ENCODE assay signal across 16 mouse cellular contexts in genomic region chr6:136449930-136450329, GRCm38 (mm10). TPM values are rescaled to one million over a fixed set of nuclear protein-coding genes. Genes with fewer than 3 reads are reported as not detected.
DNase-seq lines count a peak whose midpoint lies in the region; ATAC-seq and TF ChIP-seq lines count a peak whose summit lies in the region.
"Had no signal": no experiment of that assay in that cellular context is flagged by ENCODE, and none has a peak within 500 bp of the region (broad histone marks: within the 10 kb centered on the region; RNA-seq: fewer than 3 reads in every experiment).

No protein-coding gene starts in this region.

- no peaks in the 10 kb centered on the region for H3K27me3 ChIP-seq in heart, embryonic 13.5 days (replicated peaks)
- no peaks in the 10 kb centered on the region for H3K27me3 ChIP-seq in spleen, adult 2 months (ENCODE audit: control insufficient read depth, insufficient read depth, low read length)
- H3K27me3 ChIP-seq: Patski had no signal

- peaks cover 17% of the 10 kb centered on the region for H3K9me3 ChIP-seq in heart, embryonic 13.5 days

- 57% methylated on average over 1 of the region's 1 CpGs for WGBS in heart, embryonic 13.5 days
- WGBS in spleen, adult 2 months, result 20% methylated on average over 1 of the region's 1 CpGs
- 45% methylated on average over 1 of the region's 1 CpGs for WGBS in macrophage (ENCODE audit: missing documents)

- H3K36me3 ChIP-seq in heart, embryonic 13.5 days, result no peaks in the 10 kb centered on the region
- H3K36me3 ChIP-seq in spleen, adult 2 months (ENCODE audit: control insufficient read depth, insufficient read depth, low read length), result no peaks in the 10 kb centered on the region
- no peaks in the 10 kb centered on the region for H3K36me3 ChIP-seq in macrophage (ENCODE audit: inconsistent target)

- H3K9ac ChIP-seq in heart, embryonic 13.5 days, result no peak overlapping the region

- no peak overlapping the region for H3K4me2 ChIP-seq in heart, embryonic 13.5 days

- no peak for ATAC-seq in heart, embryonic 13.5 days (ENCODE audit: extremely low read depth, insufficient number of reproducible peaks, low FRiP score, low TSS enrichment)
- peak; percentile 78 for ATAC-seq in activated CD4-positive, CD25-positive, alpha-beta regulatory T cell, adult 4 months
- ATAC-seq: midbrain, embryonic 16.5 days; Patski had no signal

- no peak for DNase-seq in heart, postnatal 25 days (ENCODE audit: low spot score)
- DNase-seq in spleen, adult 2 months (ENCODE audit: low read depth in 1 of 2, low spot score in 2 of 2), result no peak
- DNase-seq in spleen, postnatal 10 days (ENCODE audit: low spot score in 2 of 2), result no peak
- no peak for DNase-seq in gastrocnemius, adult 8-10 months (ENCODE audit: low spot score in 2 of 2)
- no peak for DNase-seq in right cerebral cortex, postnatal 14 days
- DNase-seq: cerebellum, adult 11 months; right cerebral cortex, postnatal 25 days had no signal

- no peak for TF ChIP-seq POLR2A in spleen, adult 2 months (IDR thresholded peaks at IDR 0.05; ENCODE audit: low read depth, low read length)

- TF ChIP-seq CTCF in spleen, adult 2 months (IDR thresholded peaks at IDR 0.05; ENCODE audit: extremely low read depth, insufficient read depth, insufficient read length, insufficient replicate concordance), result no peak

- H3K79me2 ChIP-seq in macrophage (ENCODE audit: inconsistent target), result no peaks in the 10 kb centered on the region

- peak overlapping the region; percentile 59 for H3K27ac ChIP-seq in heart, embryonic 13.5 days (replicated peaks)
- H3K27ac ChIP-seq in spleen, adult 2 months (ENCODE audit: insufficient read depth, low read length), result peak overlapping the region; percentile 92
- peak overlapping the region; percentile 67 for H3K27ac ChIP-seq in macrophage

- H3K4me1 ChIP-seq in heart, embryonic 13.5 days, result peaks cover 8% of the 10 kb centered on the region
- peaks cover 16% of the 10 kb centered on the region; the same call in 1 of the 2 replicates for H3K4me1 ChIP-seq in spleen, adult 2 months (ENCODE audit: control insufficient read depth, insufficient read depth, insufficient read length)

- no peak overlapping the region for H3K4me3 ChIP-seq in heart, embryonic 13.5 days
- H3K4me3 ChIP-seq in spleen, adult 2 months (ENCODE audit: extremely low read depth, insufficient read depth, insufficient read length), result no peak overlapping the region
- H3K4me3 ChIP-seq in macrophage (ENCODE audit: inconsistent target), result no peak overlapping the region

- intact Hi-C loops in heart, postnatal 25 days (cut with DNase I), result no loop called here

RNA-seq across cellular contexts. Expression of gene E330021D16Rik, which starts 34.6 kb away (rescaled TPM):
- not detected in 2 replicates for polyA plus RNA-seq in heart, embryonic 13.5 days (2015; fragmentation: Nextera tagmentation; extraction: Ambion mirVana)
- not detected for total RNA-seq in heart, postnatal 25 days (2021)
- polyA plus RNA-seq in spleen, adult 2 months (2012; rRNA removed), result 0.14 TPM in 1 of 2 replicates, not detected in the other
- 1 to 10 TPM in 1 of 2 experiments, under 1 TPM in 1; 0.82 to 1.1 TPM for polyA plus RNA-seq in activated CD4-positive, CD25-positive, alpha-beta regulatory T cell, adult 4 months (2017; shearing (Covaris generic))
- total RNA-seq in macrophage (2018; cell fraction: chromatin; rRNA removed), result not detected
- not detected for total RNA-seq in macrophage (2018; cell fraction: cytosol; rRNA removed)
- not detected for total RNA-seq in macrophage (2018; cell fraction: nucleus; rRNA removed)
- not detected in 3 replicates for polyA plus RNA-seq in macrophage (2018)
- not detected for total RNA-seq in gastrocnemius, adult 8-10 months (2022)
- total RNA-seq: adrenal gland, postnatal 10 days; left cerebral cortex, postnatal 36 days had no signal
- polyA plus RNA-seq: C2C12; hindbrain, embryonic 11.5 days; midbrain, embryonic 16.5 days; Patski had no signal

RNA-seq across cellular contexts. Expression of gene Atf7ip, which starts 56.0 kb away (rescaled TPM):
- polyA plus RNA-seq in heart, embryonic 13.5 days (2015; fragmentation: Nextera tagmentation; extraction: Ambion mirVana), result 31.6 and 33.7 TPM in 2 replicates
- total RNA-seq in heart, postnatal 25 days (2021), result 10 to 100 TPM; 79.8 to 92.6 TPM
- 30.3 and 32.5 TPM in 2 replicates for polyA plus RNA-seq in spleen, adult 2 months (2012; rRNA removed)
- 10 to 100 TPM; 72.8 to 79.5 TPM for polyA plus RNA-seq in activated CD4-positive, CD25-positive, alpha-beta regulatory T cell, adult 4 months (2017; shearing (Covaris generic))
- total RNA-seq in macrophage (2018; cell fraction: chromatin; rRNA removed), result 100 to 1,000 TPM in 18 of 26 experiments, 10 to 100 TPM in 8; 42.6 to 322 (median 177) TPM
- 10 to 100 TPM in 25 of 26 experiments, 1 to 10 TPM in 1; 4.6 to 80.8 (median 41.8) TPM for total RNA-seq in macrophage (2018; cell fraction: cytosol; rRNA removed)
- total RNA-seq in macrophage (2018; cell fraction: nucleus; rRNA removed), result 100 to 1,000 TPM in 12 of 26 experiments, 10 to 100 TPM in 14; 27.4 to 183 (median 95.2) TPM
- 12.0 to 34.6 TPM (median 17.1 TPM) in 3 replicates for polyA plus RNA-seq in macrophage (2018)
- total RNA-seq in gastrocnemius, adult 8-10 months (2022), result 10 to 100 TPM; 35.7 to 46.2 (median 42.5) TPM
